ENCODE assay signal across 20 mouse cellular contexts in genomic region chr10:59756570-59756969, GRCm38 (mm10). TPM values are rescaled to one million over a fixed set of nuclear protein-coding genes. Genes with fewer than 3 reads are reported as not detected.
DNase-seq lines count a peak whose midpoint lies in the region; ATAC-seq lines count a peak whose summit lies in the region.
"Had no signal": no experiment of that assay in that cellular context is flagged by ENCODE, and none has a peak within 500 bp of the region (broad histone marks: within the 10 kb centered on the region; RNA-seq: fewer than 3 reads in every experiment).

No protein-coding gene starts in this region.

- H3K4me1 ChIP-seq in forebrain, embryonic 14.5 days (ENCODE audit: control insufficient read depth, insufficient read depth, low read length), result peaks cover 16% of the 10 kb centered on the region
- peaks cover 10% of the 10 kb centered on the region for H3K4me1 ChIP-seq in forebrain, embryonic 15.5 days
- H3K4me1 ChIP-seq in embryonic facial prominence, embryonic 14.5 days (ENCODE audit: control insufficient read depth, insufficient read depth, low read length), result peaks cover 19% of the 10 kb centered on the region; the same call in 1 of the 2 replicates
- peaks cover 39% of the 10 kb centered on the region for H3K4me1 ChIP-seq in limb, embryonic 12.5 days (replicated peaks)
- H3K4me1 ChIP-seq: liver, embryonic 15.5 days; neural tube, embryonic 12.5 days had no signal

- H3K9me3 ChIP-seq in forebrain, embryonic 14.5 days (replicated peaks; ENCODE audit: control insufficient read depth, low read length), result no peaks in the 10 kb centered on the region
- H3K9me3 ChIP-seq in forebrain, embryonic 15.5 days, result no peaks in the 10 kb centered on the region
- peaks cover 4% of the 10 kb centered on the region; the same call in 1 of the 2 replicates for H3K9me3 ChIP-seq in embryonic facial prominence, embryonic 14.5 days (ENCODE audit: control insufficient read depth, low read length)
- no peaks in the 10 kb centered on the region for H3K9me3 ChIP-seq in limb, embryonic 12.5 days
- H3K9me3 ChIP-seq: G1E; heart, embryonic 13.5 days; hindbrain, embryonic 15.5 days; liver, embryonic 15.5 days; midbrain, embryonic 12.5 days; neural tube, embryonic 12.5 days had no signal

- H3K27me3 ChIP-seq in forebrain, embryonic 14.5 days (replicated peaks; ENCODE audit: control insufficient read depth, insufficient read depth, low read length), result 0 out of 2 replicates have a peak, but pooled peaks cover 3% of the 10 kb centered on the region
- no peaks in the 10 kb centered on the region for H3K27me3 ChIP-seq in forebrain, embryonic 15.5 days
- no peaks in the 10 kb centered on the region for H3K27me3 ChIP-seq in embryonic facial prominence, embryonic 14.5 days (replicated peaks; ENCODE audit: control insufficient read depth, insufficient read depth, low read length)
- no peaks in the 10 kb centered on the region for H3K27me3 ChIP-seq in limb, embryonic 12.5 days
- H3K27me3 ChIP-seq: forebrain, embryonic 12.5 days; heart, embryonic 13.5 days; hindbrain, embryonic 15.5 days; liver, embryonic 15.5 days; midbrain, embryonic 12.5 days; neural tube, embryonic 12.5 days had no signal

- no peak overlapping the region for H3K27ac ChIP-seq in forebrain, embryonic 14.5 days (ENCODE audit: low read depth, low read length)
- H3K27ac ChIP-seq in forebrain, embryonic 15.5 days (replicated peaks), result no peak overlapping the region
- H3K27ac ChIP-seq in embryonic facial prominence, embryonic 14.5 days (replicated peaks; ENCODE audit: low read depth, low read length), result no peak overlapping the region
- H3K27ac ChIP-seq in limb, embryonic 12.5 days, result peak overlapping the region; percentile 78
- H3K27ac ChIP-seq: forebrain, embryonic 12.5 days; heart, embryonic 13.5 days; hindbrain, embryonic 15.5 days; liver, embryonic 15.5 days; midbrain, embryonic 12.5 days; neural tube, embryonic 12.5 days had no signal

- no peaks in the 10 kb centered on the region for H3K36me3 ChIP-seq in forebrain, embryonic 14.5 days (ENCODE audit: control insufficient read depth, insufficient read depth, low read length)
- H3K36me3 ChIP-seq in forebrain, embryonic 15.5 days, result 0 out of 2 replicates have a peak, but pooled peaks cover 3% of the 10 kb centered on the region
- peaks cover 9% of the 10 kb centered on the region for H3K36me3 ChIP-seq in embryonic facial prominence, embryonic 14.5 days (ENCODE audit: control insufficient read depth, insufficient read depth, low read length)
- H3K36me3 ChIP-seq in limb, embryonic 12.5 days, result peaks cover 10% of the 10 kb centered on the region
- H3K36me3 ChIP-seq: hindbrain, embryonic 15.5 days had no signal

- H3K4me2 ChIP-seq in forebrain, embryonic 14.5 days (ENCODE audit: low read length), result peak overlapping the region; percentile 11
- H3K4me2 ChIP-seq in forebrain, embryonic 15.5 days (replicated peaks), result no peak overlapping the region
- peak overlapping the region; percentile 36 for H3K4me2 ChIP-seq in embryonic facial prominence, embryonic 14.5 days (ENCODE audit: low read depth, low read length)
- H3K4me2 ChIP-seq in limb, embryonic 12.5 days, result 0 out of 2 replicates have a peak overlapping the region, but pooled peaks have one; percentile 4
- H3K4me2 ChIP-seq: forebrain, embryonic 12.5 days; heart, embryonic 13.5 days; hindbrain, embryonic 15.5 days; liver, embryonic 15.5 days; midbrain, embryonic 12.5 days; neural tube, embryonic 12.5 days had no signal

- WGBS in forebrain, embryonic 14.5 days, result 42% methylated on average over 8 of the region's 8 CpGs
- WGBS in forebrain, embryonic 15.5 days, result 43% methylated on average over 8 of the region's 8 CpGs
- WGBS in embryonic facial prominence, embryonic 14.5 days, result 22% methylated on average over 8 of the region's 8 CpGs
- WGBS in limb, embryonic 12.5 days, result 32% methylated on average over 8 of the region's 8 CpGs

- intact Hi-C loops in left cerebral cortex, postnatal 14 days (cut with DNase I), result no loop called here
- intact Hi-C loops in left cerebral cortex, postnatal 36 days (cut with DNase I), result no loop called here

- DNase-seq in forebrain, embryonic 14.5 days (ENCODE audit: low spot score), result no peak
- peak; percentile 55 for DNase-seq in embryo, embryonic 10 days (ENCODE audit: low spot score)
- peak; percentile 73 for DNase-seq in embryonic facial prominence, embryonic 14.5 days (ENCODE audit: low spot score)
- no peak for DNase-seq in left cerebral cortex, postnatal 14 days (ENCODE audit: low spot score in 2 of 2)
- no peak for DNase-seq in left cerebral cortex, postnatal 36 days (ENCODE audit: low spot score in 2 of 2)
- no peak for DNase-seq in thymus, adult 18-20 months
- DNase-seq: cerebellum, adult 2 months; cerebellum, postnatal 36 days; kidney, adult 2 months; right cerebral cortex, postnatal 4 days; thymus, postnatal 14 days had no signal

- H3K4me3 ChIP-seq in forebrain, embryonic 14.5 days (ENCODE audit: low read depth, low read length), result no peak overlapping the region
- no peak overlapping the region for H3K4me3 ChIP-seq in forebrain, embryonic 15.5 days
- H3K4me3 ChIP-seq in embryonic facial prominence, embryonic 14.5 days (ENCODE audit: low read depth, low read length), result no peak overlapping the region
- no peak overlapping the region for H3K4me3 ChIP-seq in limb, embryonic 12.5 days (replicated peaks)
- H3K4me3 ChIP-seq: forebrain, embryonic 12.5 days; heart, embryonic 13.5 days; hindbrain, embryonic 15.5 days; liver, embryonic 15.5 days; midbrain, embryonic 12.5 days; neural tube, embryonic 12.5 days had no signal

- no peak overlapping the region for H3K9ac ChIP-seq in forebrain, embryonic 14.5 days (ENCODE audit: low read length)
- H3K9ac ChIP-seq in forebrain, embryonic 15.5 days (replicated peaks), result no peak overlapping the region
- no peak overlapping the region for H3K9ac ChIP-seq in embryonic facial prominence, embryonic 14.5 days (ENCODE audit: low read depth, low read length)
- no peak overlapping the region for H3K9ac ChIP-seq in limb, embryonic 12.5 days (replicated peaks)
- H3K9ac ChIP-seq: forebrain, embryonic 12.5 days; heart, embryonic 13.5 days; hindbrain, embryonic 15.5 days; liver, embryonic 15.5 days; midbrain, embryonic 12.5 days; neural tube, embryonic 12.5 days had no signal

- ATAC-seq in forebrain, embryonic 14.5 days, result no peak
- no peak for ATAC-seq in forebrain, embryonic 15.5 days (replicated peaks)
- ATAC-seq in embryonic facial prominence, embryonic 14.5 days (ENCODE audit: low read depth), result peak; percentile 62; the same call in 1 of the 2 replicates
- peak; percentile 52; the same call in 1 of the 2 replicates for ATAC-seq in limb, embryonic 12.5 days (ENCODE audit: insufficient number of reproducible peaks, insufficient read depth, low FRiP score, low TSS enrichment, low read depth)

RNA-seq across cellular contexts. Expression of gene Micu1, which starts 54.3 kb away (rescaled TPM):
- polyA plus RNA-seq in forebrain, embryonic 14.5 days (2014; fragmentation: Nextera tagmentation; extraction: Ambion mirVana), result 69.1 and 72.0 TPM in 2 replicates
- 75.9 and 79.1 TPM in 2 replicates for polyA plus RNA-seq in forebrain, embryonic 15.5 days (2015; fragmentation: Nextera tagmentation; extraction: Ambion mirVana)
- polyA plus RNA-seq in embryonic facial prominence, embryonic 14.5 days (2014; fragmentation: Nextera tagmentation; extraction: Ambion mirVana), result 82.0 and 88.5 TPM in 2 replicates
- polyA plus RNA-seq in limb, embryonic 12.5 days (2016; fragmentation: Nextera tagmentation; extraction: Ambion mirVana), result 74.9 and 80.5 TPM in 2 replicates
- total RNA-seq in left cerebral cortex, postnatal 14 days (2021), result 10 to 100 TPM; 82.4 to 88.7 TPM
- 10 to 100 TPM; 87.9 to 94.2 TPM for total RNA-seq in left cerebral cortex, postnatal 36 days (2021)

Comparison
In these comparisons a context has a peak if more than half of its experiments do, and no peak if none do; other contexts are left out.
1. ATAC-seq: peak in embryonic facial prominence, embryonic 14.5 days (single experiment) and limb, embryonic 12.5 days (single experiment); none in forebrain, embryonic 14.5 days (single experiment) and forebrain, embryonic 15.5 days (single experiment).
2. DNase-seq: peak in embryo, embryonic 10 days (single experiment) and embryonic facial prominence, embryonic 14.5 days (single experiment); none in forebrain, embryonic 14.5 days (single experiment), left cerebral cortex, postnatal 14 days (0 of 2), left cerebral cortex, postnatal 36 days (0 of 2) and thymus, adult 18-20 months (0 of 2).